Mouse (Mus musculus) layer of hippocampus, adult 2 months (tissue): ENCODE data around the gene Msi2. TPM values are rescaled to one million over a fixed set of nuclear protein-coding genes. Genes with fewer than 3 reads are reported as not detected.

Experiments used
- DNase-seq, 2 experiments: peaks; one replicate each; pipeline ENCODE4 v3.0.0; 2022; ENCODE audit warnings: low spot score in 2 of 2
- H3K27ac ChIP-seq: fragments of 200-600 bp; 2 replicates; pipeline ENCODE4 v1.8.1; 2022
- H3K4me3 ChIP-seq: fragments of 200-600 bp; 2 replicates; pipeline ENCODE4 v1.8.1; 2022; ENCODE audit warnings: mild to moderate bottlenecking
- CTCF ChIP-seq: fragments of 200-600 bp; conservative IDR thresholded peaks from 2 replicates; pipeline ENCODE4 v1.8.1; 2022; ENCODE audit warnings: antibody characterized with exemption, mild to moderate bottlenecking, moderate library complexity
- total RNA-seq, 2 experiments: library from RNA; stranded (reverse); gene quantifications; 2 replicates each; pipeline ENCODE4 v1.2.3; 2021

Msi2 gene
- total RNA-seq, 2 experiments from 2014 or later: 103 to 114 TPM

GRCm38 (mm10) chr11:88558731-88559130, 159.6 kb downstream of the Msi2 start:
- no peak overlapping the region for H3K4me3 ChIP-seq
- TF ChIP-seq CTCF: no peak
- DNase-seq: no peak
- peak overlapping the region; percentile 53; the same call in 1 of the 2 replicates for H3K27ac ChIP-seq

GRCm38 (mm10) chr11:88557828-88558580, 160.3 kb downstream of the Msi2 start:
- no peak for TF ChIP-seq CTCF
- H3K4me3 ChIP-seq: no peak overlapping the region
- peak overlapping the region; percentile 53; the same call in 1 of the 2 replicates for H3K27ac ChIP-seq
- no peak for DNase-seq

- Histone ChIP-seq H3K4me3 (no peak overlapping the region), H3K27ac (peak overlapping the region; percentile 53)
- TF ChIP-seq CTCF: no peak
- DNase-seq: no peak
Measured at GRCm38 (mm10) chr11:88557116-88557768, 161.1 kb downstream of the Msi2 start.

- Histone ChIP-seq H3K4me3 (no peak overlapping the region), H3K27ac (peak overlapping the region; percentile 56)
- no peak for DNase-seq
- no peak for TF ChIP-seq CTCF
Measured at GRCm38 (mm10) chr11:88555902-88556549, 162.3 kb downstream of the Msi2 start.

- DNase-seq: no peak
- Histone ChIP-seq H3K27ac (peak overlapping the region; percentile 56), H3K4me3 (no peak overlapping the region)
- TF ChIP-seq CTCF: no peak
Measured at GRCm38 (mm10) chr11:88555232-88555818, 163.0 kb downstream of the Msi2 start.

GRCm38 (mm10) chr11:88553521-88554310, 164.6 kb downstream of the Msi2 start:
- DNase-seq: no peak
- TF ChIP-seq CTCF: no peak
- H3K4me3 ChIP-seq: no peak overlapping the region
- peak overlapping the region; percentile 56; the same call in 1 of the 2 replicates for H3K27ac ChIP-seq

- peak; percentile 88 for TF ChIP-seq CTCF
- Histone ChIP-seq H3K4me3 (no peak overlapping the region), H3K27ac (peak overlapping the region; percentile 56; the same call in 1 of the 2 replicates)
- DNase-seq: peak; percentile 62 to 63
Measured at GRCm38 (mm10) chr11:88552987-88553386, 165.3 kb downstream of the Msi2 start.

- Histone ChIP-seq H3K27ac (peak overlapping the region; percentile 56; the same call in 1 of the 2 replicates), H3K4me3 (no peak overlapping the region)
- no peak for TF ChIP-seq CTCF
- no peak for DNase-seq
Measured at GRCm38 (mm10) chr11:88552385-88552784, 165.9 kb downstream of the Msi2 start.

GRCm38 (mm10) chr11:88551034-88551433, 167.3 kb downstream of the Msi2 start:
- Histone ChIP-seq H3K27ac (peak overlapping the region; percentile 56), H3K4me3 (no peak overlapping the region)
- peak; percentile 38 to 58 for DNase-seq
- 0 out of 2 replicates have a peak, but pooled peaks have one; percentile 7 for TF ChIP-seq CTCF

GRCm38 (mm10) chr11:88550083-88550907, 168.0 kb downstream of the Msi2 start:
- Histone ChIP-seq H3K27ac (peak overlapping the region; percentile 56), H3K4me3 (no peak overlapping the region)
- no peak for DNase-seq
- peak; percentile 35; the same call in 1 of the 2 replicates for TF ChIP-seq CTCF

GRCm38 (mm10) chr11:88549529-88549900, 168.8 kb downstream of the Msi2 start:
- no peak for DNase-seq
- TF ChIP-seq CTCF: no peak
- peak overlapping the region; percentile 56; the same call in 1 of the 2 replicates for H3K27ac ChIP-seq
- no peak overlapping the region for H3K4me3 ChIP-seq
